Mouse (Mus musculus): ENCODE measurements around the gene Lyrm7.

GRCm38 (mm10) chr11:54903940-54904706, 43.4 kb upstream of the Lyrm7 start:
- no peak for TF ChIP-seq CTCF (IDR thresholded peaks at IDR 0.05; ENCODE audit: extremely low read depth, insufficient read depth, insufficient read length, insufficient replicate concordance)
- TF ChIP-seq POLR2A (IDR thresholded peaks at IDR 0.05; ENCODE audit: low read depth, low read length): no peak

Measured in spleen, adult 2 months (tissue).